Mouse (Mus musculus) stomach, postnatal 0 days (tissue): ENCODE measurements around the gene Fstl1.

Experiments used
- CTCF ChIP-seq: IDR thresholded peaks from 2 replicates; pipeline ENCODE4 v1.5.1; 2016; ENCODE audit warnings: antibody characterized with exemption, low read depth, mild to moderate bottlenecking, moderate library complexity
- EP300 ChIP-seq: optimal IDR thresholded peaks from 2 replicates; pipeline ENCODE3; 2016; ENCODE audit warnings: antibody characterized with exemption

- no peak for TF ChIP-seq CTCF
- no peak for TF ChIP-seq EP300
Measured at GRCm38 (mm10) chr16:37878951-37879505, 102.4 kb downstream of the Fstl1 start.
